Mouse (Mus musculus) liver, adult 10 weeks (tissue): ENCODE data around the gene A130010J15Rik. TPM values are rescaled to one million over a fixed set of nuclear protein-coding genes. Genes with fewer than 3 reads are reported as not detected.

Experiments
- polyA plus RNA-seq: library from polyadenylated mRNA; stranded (reverse); fragments of 350-450 nt; fragmentation: Illumina TruSeq; extraction: RNeasy Lipid Tissue Mini Kit (QIAGEN cat#74804); gene quantifications from one replicate; pipeline ENCODE4 v1.2.3, GENCODE M21; 2014; ENCODE audit warnings: low read depth, low replicate concordance

A130010J15Rik gene
- polyA plus RNA-seq: 10.2 TPM

DNA sequence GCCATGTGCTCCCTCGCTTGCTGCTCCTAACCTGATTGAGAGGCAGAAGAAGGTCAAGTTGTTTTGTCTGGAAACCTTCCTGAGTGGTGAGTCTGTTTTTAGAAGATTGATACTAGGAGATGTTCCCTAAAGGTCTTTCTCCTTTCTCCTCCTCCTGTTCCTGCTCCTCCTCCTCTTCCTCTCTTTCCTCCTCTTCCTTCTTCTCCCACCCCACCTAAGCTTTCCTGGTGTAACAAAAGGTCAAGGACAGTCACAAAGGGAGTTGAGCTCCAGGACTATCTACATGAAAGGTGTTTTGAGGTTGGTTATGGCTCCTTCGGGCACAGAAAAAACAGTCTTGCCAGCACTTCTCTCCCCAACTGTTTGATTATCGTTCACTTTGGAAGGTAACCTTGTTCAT is at the start of gene A130010J15Rik:
Gene A130010J15Rik (plus strand): TSS at position 301 of the 400 bp plus-strand sequence.

GRCm38 (mm10) chr1:193129786-193130455 is 37.9 kb upstream of the A130010J15Rik start, which contains the start of gene Diexf:
Gene Diexf (minus strand): TSS chr1:193130272.

GRCm38 (mm10) chr1:193152872-193153271 is 15.0 kb upstream of the A130010J15Rik start, which contains the start of gene Irf6:
Gene Irf6 (plus strand): TSS chr1:193153111.

DNA sequence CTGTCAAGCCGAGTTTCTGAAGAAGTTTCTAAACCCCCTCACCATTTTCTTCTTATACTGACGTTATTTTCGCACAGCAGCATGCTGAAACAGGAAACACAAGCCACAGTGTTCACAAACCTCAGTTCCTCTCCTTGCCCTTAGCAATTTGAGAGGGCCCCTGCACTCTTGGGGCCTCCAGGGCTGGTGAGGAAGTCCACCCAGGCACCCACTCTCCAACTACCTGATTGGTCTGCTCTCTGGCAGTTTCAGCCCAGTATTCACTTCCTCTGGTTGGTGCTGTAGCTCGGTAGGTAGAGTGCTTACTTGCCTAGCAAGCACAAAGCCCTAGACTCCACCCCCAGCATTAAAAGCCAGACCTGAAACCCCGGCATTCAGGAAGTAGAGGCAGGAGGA is 33.5 kb downstream of the A130010J15Rik start, which contains the start of gene Traf3ip3:
Gene Traf3ip3 (minus strand): TSS at position 321 of the 396 bp plus-strand sequence.

GRCm38 (mm10) chr1:193207503-193207902 is 39.7 kb downstream of the A130010J15Rik start, which contains the start of gene Lamb3:
Gene Lamb3 (plus strand): TSS chr1:193207699.

Other genes with a start within 250 kb of the A130010J15Rik start
- gene Syt14, start 132.3 kb upstream of the A130010J15Rik start, polyA plus RNA-seq: not detected
- gene Diexf, start 37.8 kb upstream of the A130010J15Rik start, polyA plus RNA-seq: 7.0 TPM
- gene Irf6, start 14.9 kb upstream of the A130010J15Rik start, polyA plus RNA-seq: 63.1 TPM
- gene Traf3ip3, start 33.7 kb downstream of the A130010J15Rik start, polyA plus RNA-seq: 1.0 TPM
- 0.64 TPM for gene Lamb3, start 39.7 kb downstream of the A130010J15Rik start, polyA plus RNA-seq
- gene Hsd11b1, start 96.0 kb downstream of the A130010J15Rik start, polyA plus RNA-seq: 1,112 TPM
- 7.1 TPM for gene G0s2, start 105.2 kb downstream of the A130010J15Rik start, polyA plus RNA-seq
- not detected for gene Camk1g, start 202.3 kb downstream of the A130010J15Rik start, polyA plus RNA-seq